Mouse (Mus musculus) fibroblast of lung, adult 2 months (primary cell): ENCODE data around the gene Nfyb.

Experiments
- DNase-seq: peaks from one replicate; pipeline ENCODE4 v3.0.0-alpha.2; 2011; ENCODE audit warnings: low read depth

Nfyb gene

DNA sequence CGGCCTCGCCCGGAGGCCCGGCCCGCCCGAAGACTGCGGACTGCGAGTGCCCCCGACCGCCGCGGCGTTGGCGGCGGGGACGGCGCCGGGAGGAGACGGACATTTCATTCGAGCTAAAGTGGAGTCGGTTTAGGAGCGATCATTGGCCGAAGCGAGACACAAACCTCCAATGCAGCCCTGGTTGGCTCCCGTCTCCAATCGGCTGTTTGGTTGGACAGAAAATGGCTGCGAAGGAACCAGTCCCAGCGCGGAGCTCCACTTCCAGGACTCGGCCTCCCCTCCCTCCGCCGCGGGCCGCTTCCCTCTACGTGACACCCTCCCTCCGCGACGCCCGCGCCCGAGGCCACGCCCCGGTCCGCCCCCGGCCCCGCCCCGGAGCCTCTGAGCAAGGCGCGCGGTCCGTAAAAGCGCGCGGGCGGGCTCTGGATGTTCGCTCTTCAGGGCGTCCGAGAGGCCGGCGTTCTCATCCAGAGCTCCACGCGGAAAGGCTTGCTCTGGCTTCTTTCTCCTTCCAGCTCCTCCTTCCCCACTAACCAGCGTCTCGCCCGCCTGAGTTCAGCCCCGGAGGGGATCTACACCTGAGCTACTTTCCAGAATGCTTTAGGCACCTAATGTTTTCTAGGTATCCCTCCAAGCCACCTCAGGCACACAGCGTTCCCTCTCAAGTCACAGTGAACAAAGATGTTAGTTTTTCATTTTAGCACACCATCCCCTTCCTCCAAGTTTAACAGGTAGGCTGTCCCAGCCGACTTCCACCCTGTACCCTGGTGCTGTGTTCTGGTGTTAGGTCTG is at the start of gene Nfyb:
TSS of gene Nfyb (minus strand) at position 305 of the 792 bp plus-strand sequence.
- peak; percentile 91 for DNase-seq

DNA sequence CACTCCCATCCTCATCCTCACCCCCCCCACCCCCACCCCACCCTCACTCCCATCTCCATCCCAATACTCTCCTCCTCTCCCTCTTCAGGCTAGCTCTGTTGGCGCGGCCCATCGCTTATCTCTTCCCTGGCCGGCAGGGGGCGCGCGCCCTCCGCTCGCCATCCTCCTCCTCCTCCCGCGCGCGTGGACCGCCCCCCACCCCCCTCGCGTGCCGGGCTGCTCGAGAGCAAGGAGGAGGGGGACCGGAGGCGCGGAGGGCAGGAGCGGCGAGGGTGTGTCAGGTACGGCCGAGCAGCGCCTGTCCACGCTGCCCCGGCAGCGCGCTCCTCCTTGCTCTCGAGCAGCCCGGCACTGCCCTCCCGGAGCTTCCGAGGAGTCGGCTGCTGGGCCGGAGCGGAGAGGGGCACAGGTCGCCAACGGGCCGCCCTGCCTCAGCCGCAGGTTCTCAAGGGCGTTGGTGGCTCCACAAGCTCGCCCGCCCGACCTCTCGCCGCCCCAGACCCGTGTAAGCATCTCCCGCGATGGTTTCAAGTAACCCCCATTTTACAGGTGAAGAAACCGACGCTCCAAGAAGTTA is 48.0 kb upstream of the Nfyb start:
- no peak for DNase-seq

DNA sequence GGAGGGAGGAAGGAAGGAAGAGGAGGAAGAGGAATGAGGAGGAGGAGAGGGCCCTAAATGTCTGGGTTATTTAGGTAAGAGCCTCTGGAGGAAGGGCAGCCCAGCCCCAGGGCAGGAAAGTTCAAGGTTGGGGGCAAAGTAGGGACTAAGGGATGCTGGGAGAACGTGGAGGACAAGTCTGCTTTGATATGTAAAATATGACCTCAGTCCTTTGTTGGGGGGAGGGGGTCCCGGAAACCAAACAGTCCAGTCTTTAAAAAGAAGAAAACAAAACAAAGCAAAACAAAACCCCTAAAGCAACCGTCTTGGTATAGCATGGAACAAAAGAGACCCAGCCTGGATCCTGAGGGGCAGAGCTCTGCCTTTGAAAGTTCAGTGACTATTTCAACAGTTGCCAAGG is 45.4 kb upstream of the Nfyb start:
- no peak for DNase-seq

DNA sequence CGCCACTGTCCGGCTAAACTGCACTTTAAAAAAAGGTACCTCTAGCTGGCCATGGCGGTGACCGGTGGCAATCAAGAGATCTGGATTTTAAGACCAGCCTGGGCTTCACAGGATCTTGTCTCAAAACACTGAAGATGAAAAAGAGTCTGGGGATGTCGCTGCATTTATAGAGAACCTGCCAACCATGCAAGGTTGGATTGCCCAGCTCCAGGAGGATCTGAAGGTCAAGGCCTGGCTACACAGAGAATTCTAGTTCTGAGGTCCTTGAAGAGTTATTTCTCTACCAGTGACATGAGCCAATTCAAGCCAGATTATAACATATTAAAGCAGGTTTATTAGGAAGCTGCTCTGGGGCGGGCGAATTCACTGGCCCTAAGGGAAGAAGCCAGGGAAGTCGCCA is 44.9 kb upstream of the Nfyb start:
- DNase-seq, result no peak

DNA sequence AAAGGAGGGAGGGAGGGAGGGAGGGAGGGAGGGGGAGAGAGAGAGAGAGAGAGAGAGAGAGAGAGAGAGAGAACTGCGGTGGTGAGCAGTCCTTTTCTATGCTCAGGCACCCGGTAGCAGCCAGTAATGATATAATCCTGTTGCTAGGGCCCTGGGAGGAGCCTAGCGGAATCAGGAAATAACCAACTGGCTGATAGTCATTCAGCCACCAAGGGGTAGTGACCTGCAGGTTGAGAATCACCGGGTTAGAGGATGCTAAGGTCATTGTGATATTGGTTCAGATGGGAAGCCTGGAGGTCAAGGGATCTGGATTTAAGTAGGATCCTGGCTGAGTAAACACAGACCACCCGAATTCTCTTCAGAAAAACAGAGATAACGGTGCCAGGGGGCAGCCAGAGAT is 44.2 kb upstream of the Nfyb start:
- DNase-seq, result no peak

DNA sequence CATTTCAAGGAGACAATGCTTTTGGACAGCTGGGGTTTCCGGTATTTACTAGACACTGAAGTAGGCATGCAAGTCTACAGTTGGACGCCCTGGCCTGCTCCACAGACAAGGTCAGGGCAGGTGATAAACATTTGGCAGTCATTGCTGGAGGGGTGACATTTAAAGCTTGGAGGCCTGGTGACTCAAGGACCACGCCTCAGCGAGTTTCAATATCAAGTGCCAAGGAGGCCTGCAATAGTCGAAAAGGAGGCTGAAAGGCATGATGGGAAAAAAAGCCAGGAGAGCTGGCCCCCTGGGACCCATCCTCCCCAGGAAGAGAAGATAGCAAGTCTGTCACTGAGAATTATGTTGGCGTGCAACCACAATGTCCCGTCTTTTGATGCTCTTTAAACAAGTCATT is 43.3 kb upstream of the Nfyb start:
- no peak for DNase-seq

DNA sequence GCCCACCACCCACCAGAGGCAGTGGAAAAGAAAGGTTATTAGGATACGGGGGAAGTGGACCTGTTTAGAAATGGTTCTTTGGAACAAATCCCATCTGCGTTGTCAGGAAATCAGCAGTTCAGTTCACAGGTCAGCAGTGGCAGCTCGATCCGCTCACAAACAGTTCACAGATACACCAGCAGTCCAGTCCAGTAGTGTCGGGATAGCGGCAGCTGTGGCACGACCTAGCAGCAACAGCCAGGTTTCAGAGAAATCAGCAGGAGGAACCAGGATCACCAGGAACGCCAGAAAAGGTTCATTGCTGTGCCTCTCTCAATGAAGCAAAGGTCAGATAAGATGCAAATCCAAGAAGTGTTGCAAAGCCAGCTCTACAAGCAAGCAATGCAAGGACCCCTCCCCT is 42.5 kb upstream of the Nfyb start:
- DNase-seq, result no peak

DNA sequence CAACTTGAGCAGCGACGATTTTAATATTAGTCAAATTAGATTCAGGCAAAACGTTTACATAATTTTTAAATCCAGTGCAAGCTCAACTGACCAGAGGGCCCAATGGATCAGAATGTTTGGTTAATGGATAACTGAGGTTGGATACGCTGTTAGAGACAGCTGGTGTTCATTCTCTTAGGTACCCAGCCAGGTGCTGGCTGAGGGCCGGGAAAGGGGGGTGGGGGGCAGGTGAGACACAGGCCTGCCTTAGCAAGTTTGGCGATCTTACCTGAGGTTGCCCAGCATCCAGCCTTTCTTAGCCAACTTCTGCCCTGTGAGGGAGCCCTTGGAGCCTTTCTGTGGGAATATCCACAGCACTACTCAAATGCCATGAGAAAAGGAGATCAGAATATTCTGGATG is 41.2 kb upstream of the Nfyb start:
- DNase-seq, result no peak

DNA sequence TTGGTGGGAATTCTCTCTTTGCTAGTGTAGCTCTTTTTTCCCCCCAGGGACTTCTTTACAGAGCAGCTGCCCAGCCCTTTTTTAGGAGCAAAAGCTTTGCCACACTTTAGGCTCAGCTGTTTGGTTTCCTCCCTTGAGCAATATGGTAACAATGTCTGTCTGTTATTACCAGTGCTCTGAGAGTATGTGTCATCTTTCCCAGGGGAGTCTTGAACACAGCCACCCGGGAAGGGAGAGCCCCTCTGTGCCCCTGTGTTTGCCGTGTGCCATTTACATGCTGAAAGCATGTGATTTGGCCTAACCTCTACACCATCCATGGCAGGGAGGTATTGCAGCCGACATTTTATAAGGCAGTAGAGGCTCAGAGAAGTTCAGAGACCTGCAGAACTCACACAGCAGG is 40.5 kb upstream of the Nfyb start:
- no peak for DNase-seq

DNA sequence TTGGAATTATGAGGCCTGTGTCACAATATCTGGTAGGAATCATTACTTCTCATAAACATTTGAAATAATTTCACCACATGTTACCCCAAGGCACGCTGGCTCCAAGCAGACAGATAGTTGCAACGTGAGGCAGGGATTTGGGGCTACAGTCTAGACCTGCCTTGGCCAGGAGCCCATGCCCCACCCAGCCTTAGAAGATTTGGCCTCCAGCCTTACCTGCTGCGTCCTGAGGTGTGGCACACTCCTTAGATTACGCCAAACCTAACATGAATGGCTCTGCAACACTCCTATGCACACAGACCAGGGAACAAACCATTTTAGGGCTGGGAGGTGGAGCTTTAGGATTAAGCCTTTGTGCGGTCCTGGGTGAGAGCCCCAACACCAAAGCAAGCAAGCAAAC is 36.1 kb upstream of the Nfyb start:
- no peak for DNase-seq

DNA sequence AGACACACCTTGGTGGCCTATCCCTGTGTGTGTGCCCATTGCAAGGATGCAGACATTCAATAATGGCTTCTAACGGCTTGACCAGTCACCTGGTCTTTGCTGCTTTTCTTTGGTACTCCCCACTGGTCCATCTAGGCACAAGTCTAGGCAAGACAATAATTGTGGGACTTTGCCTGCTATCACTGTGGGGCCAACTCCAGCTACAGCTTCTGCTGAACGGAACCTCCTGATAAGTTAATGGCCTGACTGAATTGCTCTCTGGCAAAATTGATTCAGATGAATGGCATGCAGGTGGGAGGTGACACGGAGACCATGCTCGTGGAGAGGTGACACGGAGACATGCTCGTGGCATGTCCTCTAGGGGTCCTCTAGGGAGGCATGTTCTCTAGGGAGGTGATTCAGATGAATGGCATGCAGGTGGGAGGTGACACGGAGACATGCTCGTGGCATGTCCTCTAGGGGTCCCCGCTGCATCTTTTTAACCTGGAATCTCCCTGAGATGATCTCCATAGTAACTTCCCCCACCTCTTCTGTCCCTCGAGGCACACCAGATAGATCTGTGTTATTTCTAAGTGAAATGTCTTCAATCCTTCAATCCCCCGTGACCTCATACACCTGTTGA is 34.5 kb upstream of the Nfyb start:
- no peak for DNase-seq

DNA sequence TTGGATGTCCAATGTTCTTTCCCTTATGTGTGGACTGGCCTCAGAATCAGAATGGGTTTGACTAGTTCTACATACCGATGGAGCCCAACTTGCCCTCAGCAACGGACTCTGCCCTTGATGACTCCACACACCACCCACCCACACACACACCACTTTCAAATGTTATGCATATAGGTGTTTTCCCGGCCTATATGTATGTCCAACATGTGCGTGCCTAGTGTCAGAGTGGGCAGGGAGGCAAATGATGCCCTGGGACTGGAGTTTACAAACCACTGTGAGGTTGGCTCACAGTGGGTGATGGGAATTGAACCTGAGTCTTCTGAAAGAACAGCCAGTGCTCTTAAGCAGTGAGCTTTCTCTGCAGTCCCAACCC is 33.2 kb upstream of the Nfyb start:
- DNase-seq, result no peak

DNA sequence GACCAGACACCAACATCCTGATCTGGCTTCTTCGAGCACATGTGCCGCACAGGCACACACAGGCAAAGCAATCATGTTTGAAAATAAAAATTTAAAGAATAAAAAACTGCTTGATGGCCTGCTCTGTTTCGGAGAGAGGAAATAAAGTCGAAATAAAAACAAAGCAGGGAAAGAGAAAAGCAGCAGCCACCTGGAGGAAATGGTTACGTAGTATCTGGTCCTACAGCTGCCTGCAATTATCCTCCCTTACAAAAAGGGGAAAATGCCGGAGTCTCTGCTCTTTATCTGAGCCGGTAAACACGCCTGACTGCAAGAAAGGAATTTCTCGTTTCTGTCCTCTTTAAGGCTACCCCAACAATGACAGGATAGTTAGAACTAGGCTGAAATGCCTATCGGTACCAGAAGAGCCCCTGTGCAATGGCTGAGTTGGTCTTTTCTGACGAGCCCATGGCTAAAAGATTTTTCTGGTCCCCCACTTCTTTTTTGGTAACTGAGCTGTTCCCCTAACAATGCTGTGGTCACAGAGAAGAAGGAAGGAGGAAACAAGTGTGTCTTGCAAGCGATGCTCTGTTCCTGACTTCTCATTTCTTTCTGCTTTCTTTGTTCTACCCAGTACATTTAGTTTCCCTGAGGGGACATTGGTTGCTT is 32.7 kb upstream of the Nfyb start:
- no peak for DNase-seq

DNA sequence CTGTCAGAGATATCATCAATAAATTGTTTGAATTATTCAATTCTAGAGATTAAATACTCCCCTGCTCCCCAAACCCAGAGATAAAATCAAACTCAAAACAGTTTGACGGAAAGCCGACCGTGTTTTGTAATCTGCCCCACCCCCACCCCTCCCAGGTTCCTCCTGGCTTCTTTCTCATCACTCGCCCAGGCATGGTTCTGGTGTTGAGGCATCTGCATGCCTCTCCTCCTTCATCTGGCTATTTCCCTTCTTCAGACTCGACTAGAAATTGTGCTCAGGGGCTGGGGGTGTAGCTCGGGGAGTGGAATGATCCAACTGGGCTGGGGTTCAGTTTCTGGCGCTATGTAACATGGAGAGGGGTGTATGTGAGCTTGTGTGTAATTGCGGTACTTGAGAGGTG is 31.8 kb upstream of the Nfyb start:
- no peak for DNase-seq

DNA sequence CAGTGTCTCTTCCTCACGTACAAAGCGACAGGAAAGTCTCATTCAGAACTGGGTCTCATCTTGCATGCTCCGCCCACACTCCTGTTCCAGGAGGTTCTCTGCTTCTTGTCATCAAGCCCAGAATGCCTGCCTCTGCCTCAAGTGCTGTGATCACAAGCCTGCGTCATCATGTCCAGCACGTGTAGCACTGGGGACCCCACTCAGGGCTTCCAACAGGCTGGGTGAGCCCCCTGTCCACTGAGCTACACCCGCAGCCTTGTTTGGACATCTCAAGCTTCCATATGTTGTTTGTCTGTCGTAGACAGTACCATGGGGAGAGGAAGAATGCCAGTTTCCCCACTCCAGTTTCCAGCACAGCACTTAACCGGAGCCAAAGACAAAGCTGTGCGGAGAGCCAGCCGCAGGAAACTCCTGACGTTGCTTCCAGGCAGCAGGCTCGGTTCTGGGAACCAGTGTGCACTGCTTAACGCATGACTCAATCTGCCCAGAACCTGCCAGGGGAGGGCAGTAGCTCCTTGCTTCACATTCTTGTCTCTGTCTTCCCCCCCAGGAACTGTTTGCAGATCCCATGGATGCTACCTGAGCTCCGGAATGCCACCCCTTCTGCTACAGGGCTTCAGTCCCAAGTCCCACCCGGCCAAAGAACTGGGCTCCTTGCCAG is 31.3 kb upstream of the Nfyb start:
- peak; percentile 92 for DNase-seq

DNA sequence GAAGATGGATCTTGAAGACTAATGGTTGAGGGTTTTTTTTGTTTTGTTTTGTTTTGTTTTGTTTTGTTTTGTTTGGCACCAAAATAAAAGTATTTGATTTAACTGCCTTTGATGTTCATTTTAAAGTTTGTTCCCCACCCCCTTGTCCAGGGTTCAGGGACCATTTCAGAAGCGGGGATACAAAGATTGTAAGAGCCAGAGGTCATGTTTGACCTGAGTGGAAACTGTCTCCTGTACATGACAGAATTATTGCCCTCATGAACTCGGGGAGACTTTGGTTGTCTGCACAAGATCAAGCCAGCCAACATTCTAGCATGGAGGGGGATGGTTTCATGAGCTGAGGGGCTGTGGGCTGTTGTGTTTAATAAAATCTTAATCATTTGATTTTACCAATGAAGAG is 28.4 kb upstream of the Nfyb start:
- DNase-seq, result no peak

DNA sequence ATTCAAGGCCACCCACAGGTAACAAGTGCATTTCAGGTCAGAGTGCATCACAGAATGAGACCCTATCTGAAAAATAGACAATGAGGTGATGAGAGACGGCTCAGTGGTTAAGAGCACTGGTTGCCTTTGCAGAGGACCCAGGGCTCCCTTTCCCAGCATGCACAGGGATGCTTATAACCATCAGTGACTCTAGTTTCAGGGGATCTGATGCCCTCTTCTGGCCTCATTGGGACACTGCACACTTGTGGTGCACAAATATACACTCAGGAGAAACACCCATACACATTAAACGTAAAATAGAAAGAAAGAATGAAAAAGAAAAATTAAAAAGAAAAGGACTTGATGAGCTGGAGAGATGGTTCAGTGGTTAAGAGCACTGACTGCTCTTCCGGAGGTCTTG is 27.8 kb upstream of the Nfyb start:
- DNase-seq, result no peak

DNA sequence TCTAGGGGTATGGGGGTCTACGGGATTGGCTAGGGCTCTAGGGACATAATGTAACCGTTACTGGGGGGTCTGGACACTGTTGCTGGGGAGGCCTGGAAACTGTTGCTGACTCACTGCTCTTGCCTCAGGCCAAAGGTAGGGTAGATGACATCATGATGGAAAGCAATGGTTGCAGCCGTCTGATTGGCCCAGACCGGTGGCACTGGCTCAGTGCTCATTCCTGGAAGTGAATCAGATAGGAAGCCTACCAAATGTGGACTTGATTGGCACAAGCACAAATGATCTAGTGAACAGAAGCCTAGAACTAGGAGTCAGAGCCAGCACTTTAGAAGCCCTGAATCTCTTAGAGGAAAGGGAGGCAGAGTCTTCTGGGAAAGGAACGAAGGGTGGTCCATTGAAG is 26.6 kb upstream of the Nfyb start:
- DNase-seq, result no peak

DNA sequence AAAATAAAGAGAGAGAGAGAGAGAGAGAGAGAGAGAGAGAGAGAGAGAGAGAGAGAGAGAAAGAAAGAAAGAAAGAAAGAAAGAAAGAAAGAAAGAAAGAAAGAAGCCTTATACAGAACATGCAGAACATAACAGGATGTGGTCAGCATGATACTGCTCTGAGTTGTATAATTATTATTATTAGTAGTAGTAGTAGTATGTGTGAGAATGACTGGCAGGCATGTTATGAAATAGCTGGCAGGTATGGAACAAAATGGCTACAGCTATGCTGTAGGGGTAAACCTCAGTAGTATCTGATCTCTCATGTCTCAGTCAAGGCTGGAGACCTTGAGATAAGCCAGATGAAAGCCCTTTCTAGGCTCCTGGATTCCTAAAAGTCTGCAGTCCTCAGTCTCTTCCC is 25.2 kb upstream of the Nfyb start:
- no peak for DNase-seq

DNA sequence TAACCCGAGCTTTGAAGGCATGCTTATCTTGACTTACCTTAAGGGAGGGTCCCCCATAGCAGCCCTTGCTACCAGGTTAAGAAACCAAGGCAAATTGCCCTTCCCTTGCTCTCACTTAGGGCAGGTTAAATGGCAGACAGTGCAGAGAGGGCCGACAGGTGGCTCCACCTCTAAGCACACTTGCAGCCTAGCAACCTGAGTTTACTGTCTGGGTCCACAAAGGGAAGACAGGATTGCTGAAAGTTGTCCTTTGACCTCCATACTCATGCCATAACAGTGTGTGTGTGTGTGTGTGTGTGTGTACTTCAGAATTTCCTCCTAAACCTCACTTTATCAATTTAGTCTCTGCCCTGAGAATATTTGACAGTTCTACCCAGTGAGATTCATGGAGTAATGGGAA is 18.5 kb upstream of the Nfyb start:
- no peak for DNase-seq

DNA sequence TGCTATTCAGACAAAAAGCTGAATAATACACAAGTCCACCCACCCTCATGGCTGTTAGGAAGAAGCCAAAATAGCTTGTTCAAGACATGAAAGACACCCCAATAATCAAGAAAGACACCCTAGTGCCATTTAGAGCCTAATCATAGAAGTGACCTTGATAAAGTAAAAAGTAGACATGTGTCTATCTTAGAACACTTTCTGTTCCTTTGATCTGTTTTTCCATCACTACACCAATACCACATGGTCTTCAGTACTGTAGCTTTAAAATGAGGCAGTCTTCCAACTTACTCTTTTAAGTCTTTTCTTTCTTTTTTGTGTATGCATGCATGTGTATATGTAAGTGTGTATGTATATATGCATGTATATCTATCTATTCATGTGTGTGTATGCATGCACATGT is 16.9 kb upstream of the Nfyb start:
- DNase-seq, result no peak

DNA sequence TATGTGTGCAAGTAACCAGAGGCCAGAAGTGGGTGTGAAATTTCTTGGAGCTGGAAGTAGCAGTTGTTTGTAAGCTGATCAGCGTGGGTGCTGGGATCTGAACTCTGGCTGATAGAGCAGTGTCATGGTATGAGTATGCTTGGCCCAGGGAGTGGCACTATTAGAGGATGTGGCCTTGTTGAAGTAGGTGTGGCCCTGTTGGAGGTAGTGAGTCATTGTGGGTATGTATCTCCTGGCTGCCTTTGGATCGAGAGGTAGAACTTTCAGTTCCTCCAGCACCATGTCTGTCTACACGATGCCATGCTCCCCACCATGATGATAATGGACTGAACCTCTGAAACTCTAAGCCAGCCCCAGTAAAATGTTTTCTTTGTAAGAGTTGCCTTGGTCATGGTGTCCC is 16.4 kb upstream of the Nfyb start:
- no peak for DNase-seq

DNA sequence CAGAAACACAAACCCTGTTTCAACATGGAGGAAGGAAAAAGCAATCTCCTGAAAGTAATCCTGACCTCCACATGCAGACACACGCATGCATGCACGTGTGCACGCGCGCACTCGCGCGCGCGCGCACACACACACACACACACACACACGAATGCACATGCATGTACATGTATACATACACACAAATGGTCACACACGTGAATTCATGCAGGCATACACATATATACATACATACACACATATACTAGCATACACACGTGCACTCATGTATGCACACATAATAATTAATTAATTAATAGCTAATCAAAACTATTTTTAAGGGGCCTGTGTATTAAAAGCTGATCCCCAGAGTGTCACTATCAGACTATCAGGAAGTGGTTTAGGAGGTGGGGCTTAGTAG is 15.9 kb upstream of the Nfyb start:
- DNase-seq, result no peak
